Mouse (Mus musculus) midbrain, embryonic 11.5 days (tissue): ENCODE results near the gene Thnsl2. TPM values are rescaled to one million over a fixed set of nuclear protein-coding genes. Genes with fewer than 3 reads are reported as not detected.

Experiments
- ATAC-seq: fragments of 200-750 bp; cut with Nextera tagmentation; 2 replicates; pipeline ENCODE4 v1.8.0; 2017; ENCODE audit warnings: moderate TSS enrichment, moderate library complexity; ENCODE audit not compliant: low FRiP score
- DNase-seq: peaks from one replicate; pipeline ENCODE4 v3.0.0; 2015; ENCODE audit warnings: low spot score; ENCODE audit errors: missing footprints
- H3K27ac ChIP-seq: fragments of 300-500 bp; sonication (generic); 2 replicates; pipeline ENCODE4 v1.5.1; 2014; ENCODE audit warnings: low read depth, low read length
- H3K27me3 ChIP-seq: fragments of 300-500 bp; sonication (generic); 2 replicates; pipeline ENCODE4 v1.6.1; 2014; ENCODE audit warnings: mild to moderate bottlenecking, low read length, moderate library complexity, mixed read lengths; ENCODE audit not compliant: control insufficient read depth, insufficient read depth
- H3K36me3 ChIP-seq: fragments of 300-500 bp; sonication (generic); 2 replicates; pipeline ENCODE4 v1.6.1; 2014; ENCODE audit warnings: mild to moderate bottlenecking, low read length, moderate library complexity, mixed read lengths; ENCODE audit not compliant: control insufficient read depth, insufficient read depth
- H3K4me1 ChIP-seq: fragments of 300-500 bp; sonication (generic); 2 replicates; pipeline ENCODE4 v1.6.1; 2014; ENCODE audit warnings: low read length; ENCODE audit not compliant: control insufficient read depth, insufficient read depth
- H3K4me2 ChIP-seq: fragments of 300-500 bp; sonication (generic); 2 replicates; pipeline ENCODE4 v1.6.1; 2014; ENCODE audit warnings: mild to moderate bottlenecking, moderate library complexity
- H3K4me3 ChIP-seq: fragments of 300-500 bp; sonication (generic); 2 replicates; pipeline ENCODE4 v1.5.1; 2014; ENCODE audit warnings: low read depth, low read length
- H3K9ac ChIP-seq: fragments of 300-500 bp; sonication (generic); 2 replicates; pipeline ENCODE4 v1.6.1; 2014; ENCODE audit warnings: low read length
- H3K9me3 ChIP-seq: fragments of 300-500 bp; sonication (generic); 2 replicates; pipeline ENCODE4 v1.6.1; 2016; ENCODE audit warnings: low read length; ENCODE audit not compliant: control insufficient read depth
- WGBS: fragments of 180-500 bp; shearing (Covaris S2); extraction: QIAGEN DNeasy Blood & Tissue Kit; methylation state at CpG from one replicate; pipeline ENCODE4 v1.1.7; 2014; 5-methylcytosine and 5-hydroxymethylcytosine counted together
- polyA plus RNA-seq: library from polyadenylated mRNA; unstranded; fragments of >200 nt; fragmentation: Nextera tagmentation; extraction: Ambion mirVana; gene quantifications from 2 replicates; pipeline ENCODE4 v1.2.1, GENCODE M21; 2014

Thnsl2 gene
- polyA plus RNA-seq, 1 experiment from 2014 or later, result 7.4 TPM

- ATAC-seq, result peak; percentile 30; the same call in 1 of the 2 replicates
- WGBS, result 22% methylated on average over 6 of the region's 6 CpGs
- H3K9me3 ChIP-seq, result no peaks in the 10 kb centered on the region
Observed at GRCm38 (mm10) chr6:71164394-71164793, 20.2 kb upstream of the Thnsl2 start.

GRCm38 (mm10) chr6:71162269-71162668 is 18.0 kb upstream of the Thnsl2 start:
- H3K36me3 ChIP-seq, result no peaks in the 10 kb centered on the region
- H3K4me1 ChIP-seq, result no peaks in the 10 kb centered on the region
- ATAC-seq, result no peak
- H3K27ac ChIP-seq, result no peak overlapping the region
- 78% methylated on average over 4 of the region's 4 CpGs for WGBS
- H3K9ac ChIP-seq, result no peak overlapping the region
- H3K27me3 ChIP-seq, result no peaks in the 10 kb centered on the region
- no peaks in the 10 kb centered on the region for H3K9me3 ChIP-seq
- no peak overlapping the region for H3K4me3 ChIP-seq
- no peak overlapping the region for H3K4me2 ChIP-seq
- DNase-seq, result no peak

More at GRCm38 (mm10) chr6:71164394-71164793, 20.2 kb upstream of the Thnsl2 start:
- H3K27me3 ChIP-seq, result no peaks in the 10 kb centered on the region
- no peak overlapping the region for H3K4me3 ChIP-seq
- H3K36me3 ChIP-seq, result no peaks in the 10 kb centered on the region
- no peak overlapping the region for H3K4me2 ChIP-seq
- no peak overlapping the region for H3K27ac ChIP-seq
- no peak overlapping the region for H3K9ac ChIP-seq
- H3K4me1 ChIP-seq, result no peaks in the 10 kb centered on the region
- DNase-seq, result no peak

- no peaks in the 10 kb centered on the region for H3K27me3 ChIP-seq
- no peaks in the 10 kb centered on the region for H3K9me3 ChIP-seq
- 83% methylated on average over 7 of the region's 7 CpGs for WGBS
- no peaks in the 10 kb centered on the region for H3K36me3 ChIP-seq
- H3K27ac ChIP-seq, result no peak overlapping the region
- no peak overlapping the region for H3K4me3 ChIP-seq
- H3K4me2 ChIP-seq, result no peak overlapping the region
- H3K4me1 ChIP-seq, result no peaks in the 10 kb centered on the region
- H3K9ac ChIP-seq, result no peak overlapping the region
- DNase-seq, result no peak
- no peak for ATAC-seq
Observed at GRCm38 (mm10) chr6:71161290-71161689, 17.1 kb upstream of the Thnsl2 start.

GRCm38 (mm10) chr6:71156674-71157326 is 12.6 kb upstream of the Thnsl2 start:
- DNase-seq (peak; percentile 88), ATAC-seq (no peak)
- no peak overlapping the region for H3K9ac ChIP-seq
- H3K4me1 ChIP-seq, result no peaks in the 10 kb centered on the region
- no peak overlapping the region for H3K4me2 ChIP-seq
- H3K27ac ChIP-seq, result no peak overlapping the region
- H3K4me3 ChIP-seq, result no peak overlapping the region
- H3K36me3 ChIP-seq, result no peaks in the 10 kb centered on the region
- H3K27me3 ChIP-seq, result no peaks in the 10 kb centered on the region
- WGBS, result 81% methylated on average over 5 of the region's 5 CpGs
- H3K9me3 ChIP-seq, result no peaks in the 10 kb centered on the region

- Histone ChIP-seq H3K4me3 (no peak overlapping the region), H3K27ac (no peak overlapping the region), H3K9ac (no peak overlapping the region), H3K4me2 (no peak overlapping the region), H3K27me3 (no peaks in the 10 kb centered on the region), H3K9me3 (no peaks in the 10 kb centered on the region), H3K4me1 (no peaks in the 10 kb centered on the region), H3K36me3 (no peaks in the 10 kb centered on the region)
- WGBS, result 81% methylated on average over 6 of the region's 6 CpGs
- DNase-seq, result no peak
- ATAC-seq, result no peak
Observed at GRCm38 (mm10) chr6:71154861-71155260, 10.6 kb upstream of the Thnsl2 start.

- Histone ChIP-seq H3K9me3 (no peaks in the 10 kb centered on the region), H3K4me3 (no peak overlapping the region), H3K4me1 (no peaks in the 10 kb centered on the region), H3K36me3 (no peaks in the 10 kb centered on the region), H3K9ac (no peak overlapping the region), H3K27ac (no peak overlapping the region), H3K27me3 (no peaks in the 10 kb centered on the region), H3K4me2 (no peak overlapping the region)
- ATAC-seq (no peak), DNase-seq (no peak)
- WGBS, result 87% methylated on average over 4 of the region's 4 CpGs
Observed at GRCm38 (mm10) chr6:71153486-71153885, 9.2 kb upstream of the Thnsl2 start.

GRCm38 (mm10) chr6:71151098-71151497 is 6.9 kb upstream of the Thnsl2 start:
- Histone ChIP-seq H3K4me3 (no peak overlapping the region), H3K36me3 (no peaks in the 10 kb centered on the region), H3K4me2 (no peak overlapping the region), H3K9ac (no peak overlapping the region), H3K9me3 (no peaks in the 10 kb centered on the region), H3K4me1 (no peaks in the 10 kb centered on the region), H3K27me3 (no peaks in the 10 kb centered on the region), H3K27ac (no peak overlapping the region)
- ATAC-seq (no peak), DNase-seq (no peak)
- 30% methylated on average over 10 of the region's 10 CpGs for WGBS

GRCm38 (mm10) chr6:71149534-71149933 is 5.3 kb upstream of the Thnsl2 start:
- Histone ChIP-seq H3K36me3 (no peaks in the 10 kb centered on the region), H3K4me3 (no peak overlapping the region), H3K27me3 (no peaks in the 10 kb centered on the region), H3K9me3 (no peaks in the 10 kb centered on the region), H3K9ac (no peak overlapping the region), H3K4me2 (no peak overlapping the region), H3K27ac (no peak overlapping the region), H3K4me1 (no peaks in the 10 kb centered on the region)
- DNase-seq (peak; percentile 94), ATAC-seq (peak; percentile 76)
- WGBS, result 17% methylated on average over 5 of the region's 5 CpGs

GRCm38 (mm10) chr6:71148336-71148735 is 4.1 kb upstream of the Thnsl2 start:
- DNase-seq (no peak), ATAC-seq (no peak)
- peaks cover 1% of the 10 kb centered on the region for H3K4me1 ChIP-seq
- no peak overlapping the region for H3K4me2 ChIP-seq
- H3K27me3 ChIP-seq, result no peaks in the 10 kb centered on the region
- no peaks in the 10 kb centered on the region for H3K36me3 ChIP-seq
- H3K4me3 ChIP-seq, result no peak overlapping the region
- 76% methylated on average over 6 of the region's 6 CpGs for WGBS
- H3K9ac ChIP-seq, result no peak overlapping the region
- H3K9me3 ChIP-seq, result no peaks in the 10 kb centered on the region
- H3K27ac ChIP-seq, result no peak overlapping the region
